Mouse (Mus musculus) liver, embryonic 12.5 days (tissue): Measurements from ENCODE around the gene Pde4d. TPM values are rescaled to one million over a fixed set of nuclear protein-coding genes. Genes with fewer than 3 reads are reported as not detected.

Source experiments
- ATAC-seq: fragments of 200-750 bp; cut with Nextera tagmentation; 2 replicates; pipeline ENCODE4 v1.8.0; 2017; ENCODE audit warnings: moderate number of reproducible peaks, mild to moderate bottlenecking, moderate library complexity
- H3K27ac ChIP-seq: fragments of 300-500 bp; sonication (generic); 2 replicates; pipeline ENCODE4 v1.5.1; 2016; ENCODE audit warnings: mild to moderate bottlenecking
- H3K27me3 ChIP-seq: fragments of 300-500 bp; sonication (generic); replicated peaks from 2 replicates; pipeline ENCODE4 v1.6.1; 2016; ENCODE audit warnings: mild to moderate bottlenecking, moderate library complexity
- H3K36me3 ChIP-seq: fragments of 300-500 bp; sonication (generic); 2 replicates; pipeline ENCODE4 v1.6.1; 2016; ENCODE audit warnings: mild to moderate bottlenecking, moderate library complexity
- H3K4me1 ChIP-seq: fragments of 300-500 bp; sonication (generic); 2 replicates; pipeline ENCODE4 v1.6.1; 2016
- H3K4me2 ChIP-seq: fragments of 300-500 bp; sonication (generic); 2 replicates; pipeline ENCODE4 v1.6.1; 2016; ENCODE audit warnings: mild to moderate bottlenecking, moderate library complexity
- H3K4me3 ChIP-seq: fragments of 300-500 bp; sonication (generic); 2 replicates; pipeline ENCODE4 v1.5.1; 2016; ENCODE audit warnings: mild to moderate bottlenecking, moderate library complexity
- H3K9ac ChIP-seq: fragments of 300-500 bp; sonication (generic); 2 replicates; pipeline ENCODE4 v1.6.1; 2016; ENCODE audit warnings: mild to moderate bottlenecking, moderate library complexity
- H3K9me3 ChIP-seq: fragments of 300-500 bp; sonication (generic); replicated peaks from 2 replicates; pipeline ENCODE4 v1.6.1; 2016; ENCODE audit warnings: mild to moderate bottlenecking, moderate library complexity
- WGBS: fragments of 180-500 bp; shearing (Covaris S2); methylation state at CpG from one replicate; pipeline ENCODE4 v1.1.7; 2016; ENCODE audit not compliant: insufficient replicate concordance; 5-methylcytosine and 5-hydroxymethylcytosine counted together
- polyA plus RNA-seq: library from polyadenylated mRNA; unstranded; fragments of >200 nt; fragmentation: Nextera tagmentation; extraction: Ambion mirVana; gene quantifications from 2 replicates; pipeline ENCODE4 v1.2.1, GENCODE M21; 2016

Gene Pde4d
- polyA plus RNA-seq, 1 experiment from 2014 or later: 19.4 TPM

- 55% methylated on average over 4 of the region's 4 CpGs for WGBS
- Histone ChIP-seq H3K4me2 (no peak overlapping the region), H3K4me1 (no peaks in the 10 kb centered on the region)
Observed at GRCm38 (mm10) chr13:108622681-108623080, 172.9 kb downstream of the Pde4d start.

GRCm38 (mm10) chr13:108623929-108624328, 174.2 kb downstream of the Pde4d start:
- Histone ChIP-seq H3K9ac (no peak overlapping the region), H3K4me1 (no peaks in the 10 kb centered on the region), H3K4me3 (no peak overlapping the region), H3K9me3 (no peaks in the 10 kb centered on the region), H3K4me2 (no peak overlapping the region), H3K27me3 (no peaks in the 10 kb centered on the region), H3K27ac (no peak overlapping the region), H3K36me3 (no peaks in the 10 kb centered on the region)
- no peak for ATAC-seq
- 58% methylated on average over 3 of the region's 3 CpGs for WGBS

More at GRCm38 (mm10) chr13:108622681-108623080, 172.9 kb downstream of the Pde4d start:
- ATAC-seq: no peak
- no peaks in the 10 kb centered on the region for H3K36me3 ChIP-seq
- no peak overlapping the region for H3K27ac ChIP-seq
- H3K9me3 ChIP-seq: no peaks in the 10 kb centered on the region
- no peak overlapping the region for H3K4me3 ChIP-seq
- no peaks in the 10 kb centered on the region for H3K27me3 ChIP-seq
- no peak overlapping the region for H3K9ac ChIP-seq

GRCm38 (mm10) chr13:108626166-108626565, 176.4 kb downstream of the Pde4d start:
- Histone ChIP-seq H3K4me1 (no peaks in the 10 kb centered on the region), H3K9me3 (no peaks in the 10 kb centered on the region), H3K27ac (no peak overlapping the region), H3K4me3 (no peak overlapping the region), H3K36me3 (no peaks in the 10 kb centered on the region), H3K4me2 (no peak overlapping the region), H3K27me3 (no peaks in the 10 kb centered on the region), H3K9ac (no peak overlapping the region)
- 57% methylated on average over 3 of the region's 3 CpGs for WGBS
- no peak for ATAC-seq

- no peaks in the 10 kb centered on the region for H3K9me3 ChIP-seq
- no peak overlapping the region for H3K9ac ChIP-seq
- H3K4me1 ChIP-seq: no peaks in the 10 kb centered on the region
- 85% methylated on average over 2 of the region's 2 CpGs for WGBS
- H3K36me3 ChIP-seq: no peaks in the 10 kb centered on the region
- H3K4me2 ChIP-seq: no peak overlapping the region
- no peak overlapping the region for H3K4me3 ChIP-seq
- ATAC-seq: no peak
- H3K27me3 ChIP-seq: no peaks in the 10 kb centered on the region
- H3K27ac ChIP-seq: no peak overlapping the region
Observed at GRCm38 (mm10) chr13:108628501-108628900, 178.8 kb downstream of the Pde4d start.

GRCm38 (mm10) chr13:108630576-108630975, 180.8 kb downstream of the Pde4d start:
- no peaks in the 10 kb centered on the region for H3K4me1 ChIP-seq
- no peaks in the 10 kb centered on the region for H3K9me3 ChIP-seq
- no peaks in the 10 kb centered on the region for H3K36me3 ChIP-seq
- no peak overlapping the region for H3K4me2 ChIP-seq
- H3K4me3 ChIP-seq: no peak overlapping the region
- H3K27ac ChIP-seq: no peak overlapping the region
- no peak overlapping the region for H3K9ac ChIP-seq
- ATAC-seq: no peak
- 49% methylated on average over 2 of the region's 2 CpGs for WGBS
- no peaks in the 10 kb centered on the region for H3K27me3 ChIP-seq

- no peak overlapping the region for H3K9ac ChIP-seq
- no peaks in the 10 kb centered on the region for H3K27me3 ChIP-seq
- no peak overlapping the region for H3K4me3 ChIP-seq
- no peaks in the 10 kb centered on the region for H3K4me1 ChIP-seq
- H3K27ac ChIP-seq: no peak overlapping the region
- ATAC-seq: no peak
- WGBS: 55% methylated on average over 3 of the region's 3 CpGs
- no peak overlapping the region for H3K4me2 ChIP-seq
- no peaks in the 10 kb centered on the region for H3K9me3 ChIP-seq
- no peaks in the 10 kb centered on the region for H3K36me3 ChIP-seq
Observed at GRCm38 (mm10) chr13:108631222-108631621, 181.5 kb downstream of the Pde4d start.

- Histone ChIP-seq H3K4me2 (no peak overlapping the region), H3K36me3 (no peaks in the 10 kb centered on the region), H3K9me3 (no peaks in the 10 kb centered on the region), H3K4me1 (no peaks in the 10 kb centered on the region), H3K27ac (no peak overlapping the region), H3K9ac (no peak overlapping the region), H3K27me3 (no peaks in the 10 kb centered on the region), H3K4me3 (no peak overlapping the region)
- WGBS: 47% methylated on average over 1 of the region's 1 CpGs
- no peak for ATAC-seq
Observed at GRCm38 (mm10) chr13:108636526-108636925, 186.8 kb downstream of the Pde4d start.

GRCm38 (mm10) chr13:108642259-108642658, 192.5 kb downstream of the Pde4d start:
- ATAC-seq: no peak
- no peak overlapping the region for H3K4me2 ChIP-seq
- H3K4me1 ChIP-seq: 0 out of 2 replicates have a peak, but pooled peaks cover 5% of the 10 kb centered on the region
- WGBS: 58% methylated on average over 5 of the region's 5 CpGs
- no peak overlapping the region for H3K27ac ChIP-seq
- H3K9ac ChIP-seq: no peak overlapping the region
- H3K9me3 ChIP-seq: no peaks in the 10 kb centered on the region
- no peaks in the 10 kb centered on the region for H3K27me3 ChIP-seq
- H3K36me3 ChIP-seq: no peaks in the 10 kb centered on the region
- H3K4me3 ChIP-seq: no peak overlapping the region

GRCm38 (mm10) chr13:108646801-108647200, 197.1 kb downstream of the Pde4d start:
- H3K27me3 ChIP-seq: no peaks in the 10 kb centered on the region
- 24% methylated on average over 6 of the region's 6 CpGs for WGBS
- no peaks in the 10 kb centered on the region for H3K36me3 ChIP-seq
- peak overlapping the region; percentile 32 for H3K4me2 ChIP-seq
- H3K9me3 ChIP-seq: no peaks in the 10 kb centered on the region
- H3K9ac ChIP-seq: no peak overlapping the region
- ATAC-seq: no peak
- no peak overlapping the region for H3K4me3 ChIP-seq
- H3K4me1 ChIP-seq: 0 out of 2 replicates have a peak, but pooled peaks cover 8% of the 10 kb centered on the region
- H3K27ac ChIP-seq: no peak overlapping the region

- Histone ChIP-seq H3K9me3 (no peaks in the 10 kb centered on the region), H3K27me3 (no peaks in the 10 kb centered on the region), H3K9ac (no peak overlapping the region), H3K4me3 (no peak overlapping the region), H3K4me1 (0 out of 2 replicates have a peak, but pooled peaks cover 8% of the 10 kb centered on the region), H3K4me2 (peak overlapping the region; percentile 32), H3K27ac (no peak overlapping the region), H3K36me3 (no peaks in the 10 kb centered on the region)
- 14% methylated on average over 11 of the region's 11 CpGs for WGBS
- ATAC-seq: no peak
Observed at GRCm38 (mm10) chr13:108647239-108647638, 197.5 kb downstream of the Pde4d start.

GRCm38 (mm10) chr13:108654026-108654723, 204.4 kb downstream of the Pde4d start:
- no peak overlapping the region for H3K9ac ChIP-seq
- H3K36me3 ChIP-seq: no peaks in the 10 kb centered on the region
- H3K4me3 ChIP-seq: no peak overlapping the region
- no peak for ATAC-seq
- WGBS: 72% methylated on average over 10 of the region's 10 CpGs
- no peaks in the 10 kb centered on the region for H3K9me3 ChIP-seq
- no peak overlapping the region for H3K27ac ChIP-seq
- no peaks in the 10 kb centered on the region for H3K4me1 ChIP-seq
- no peaks in the 10 kb centered on the region for H3K27me3 ChIP-seq
- H3K4me2 ChIP-seq: no peak overlapping the region

- Histone ChIP-seq H3K4me1 (no peaks in the 10 kb centered on the region), H3K9me3 (no peaks in the 10 kb centered on the region)
- ATAC-seq: no peak
Observed at GRCm38 (mm10) chr13:108666579-108666978, 216.8 kb downstream of the Pde4d start.

GRCm38 (mm10) chr13:108667077-108667476, 217.3 kb downstream of the Pde4d start:
- Histone ChIP-seq H3K36me3 (no peaks in the 10 kb centered on the region), H3K27ac (no peak overlapping the region), H3K4me2 (no peak overlapping the region), H3K9ac (no peak overlapping the region), H3K4me3 (no peak overlapping the region), H3K4me1 (no peaks in the 10 kb centered on the region), H3K27me3 (no peaks in the 10 kb centered on the region), H3K9me3 (no peaks in the 10 kb centered on the region)
- no peak for ATAC-seq
- 16% methylated on average over 1 of the region's 1 CpGs for WGBS

More at GRCm38 (mm10) chr13:108666579-108666978, 216.8 kb downstream of the Pde4d start:
- Histone ChIP-seq H3K27ac (no peak overlapping the region), H3K4me2 (no peak overlapping the region), H3K27me3 (no peaks in the 10 kb centered on the region), H3K9ac (no peak overlapping the region), H3K4me3 (no peak overlapping the region), H3K36me3 (no peaks in the 10 kb centered on the region)
